Mouse (Mus musculus) forelimb bud, embryonic 11.5 days (tissue): ENCODE measurements at regions not wholly inside any gene's neighbourhood (a gene's known extent, or its start where the extent isn't known, plus 50 kb on each side); places are given as distances from the start of the nearest gene placed in this dataset.

Experiments used
- DNase-seq: peaks from one replicate; pipeline ENCODE4 v3.0.0-alpha.2; 2012; ENCODE audit warnings: low read depth, low spot score

DNA sequence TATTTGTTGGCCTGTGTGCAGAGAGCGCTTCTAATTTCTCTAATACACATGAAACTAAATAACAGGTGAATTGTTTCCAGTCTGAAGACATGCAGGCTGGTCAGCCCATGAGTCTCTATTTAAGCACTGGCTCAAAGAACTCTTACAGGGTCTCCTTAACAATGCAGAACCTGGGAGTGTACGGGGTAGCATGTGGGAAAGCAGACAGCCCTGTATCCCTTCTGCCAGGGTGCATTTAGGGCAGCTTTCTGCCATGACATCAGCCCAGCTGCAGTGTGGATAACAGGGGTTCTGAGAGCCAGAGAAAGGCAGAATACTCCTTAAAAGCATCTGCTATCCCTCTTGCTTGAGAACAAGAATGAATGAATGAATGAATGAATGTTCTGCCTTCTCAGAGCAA lies 164.7 kb downstream of the Grb14 start:
- no peak for DNase-seq

DNA sequence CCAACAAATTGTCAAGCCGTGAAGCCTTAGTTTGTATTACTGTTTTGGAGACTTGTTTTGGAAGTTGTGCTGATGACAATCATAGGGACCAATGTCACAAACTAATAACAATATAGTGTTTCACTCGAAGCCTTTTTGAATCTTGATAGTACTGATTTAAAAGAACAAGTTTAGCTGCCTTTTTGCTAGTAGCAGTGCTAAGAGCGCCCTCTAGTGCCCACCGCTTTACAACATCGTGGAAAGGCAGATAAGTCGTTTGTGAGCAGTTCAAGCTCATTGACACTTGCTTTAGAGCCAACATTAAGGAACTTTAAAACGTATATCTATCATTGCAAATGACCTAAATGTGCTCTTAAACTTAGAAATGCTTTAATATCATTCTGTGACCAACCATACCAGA lies 170.9 kb downstream of the Grb14 start:
- peak; percentile 74 for DNase-seq

DNA sequence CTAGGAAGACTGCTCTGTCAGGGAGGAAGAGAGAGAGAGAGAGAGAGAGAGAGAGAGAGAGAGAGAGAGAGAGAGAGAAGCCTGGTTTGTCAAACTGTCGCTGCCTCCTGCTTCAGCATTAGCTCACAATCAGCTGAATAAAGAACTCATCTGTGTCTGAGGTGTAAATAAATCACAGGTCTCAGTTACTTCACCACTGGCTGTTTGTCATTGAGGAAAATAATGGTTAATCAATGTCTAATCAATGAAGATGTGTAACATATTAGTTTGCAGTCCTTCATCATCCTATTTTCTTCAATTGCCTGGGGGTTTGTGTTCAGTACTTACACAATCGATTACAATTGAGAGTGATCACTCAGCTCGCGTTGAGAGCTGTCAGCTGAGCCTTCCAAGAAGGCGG lies 171.9 kb downstream of the Grb14 start:
- no peak for DNase-seq

DNA sequence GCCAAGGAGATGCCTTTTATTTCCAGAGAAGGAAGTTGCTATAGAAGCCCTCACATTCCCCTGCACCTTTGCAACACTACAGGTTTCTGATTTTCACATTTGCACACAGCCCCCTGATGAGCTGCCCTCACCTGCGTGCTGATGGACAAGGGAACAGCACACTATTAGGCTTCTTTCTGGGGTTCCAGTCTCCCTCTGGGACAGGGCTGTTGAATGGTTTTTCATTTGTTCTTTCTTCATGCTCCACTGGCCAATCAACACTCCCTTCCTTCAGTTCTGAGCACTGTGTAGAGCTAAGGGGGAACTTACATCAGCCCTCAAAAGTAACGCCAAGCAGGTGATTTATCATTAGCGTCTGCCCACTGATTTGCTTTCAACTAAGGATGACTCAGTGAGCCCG lies 173.7 kb downstream of the Grb14 start:
- DNase-seq: no peak

- DNase-seq: no peak
Observed at GRCm38 (mm10) chr2:64850656-64851055, 174.1 kb downstream of the Grb14 start.

- no peak for DNase-seq
Observed at GRCm38 (mm10) chr2:64824494-64824893, 200.3 kb downstream of the Grb14 start.

DNA sequence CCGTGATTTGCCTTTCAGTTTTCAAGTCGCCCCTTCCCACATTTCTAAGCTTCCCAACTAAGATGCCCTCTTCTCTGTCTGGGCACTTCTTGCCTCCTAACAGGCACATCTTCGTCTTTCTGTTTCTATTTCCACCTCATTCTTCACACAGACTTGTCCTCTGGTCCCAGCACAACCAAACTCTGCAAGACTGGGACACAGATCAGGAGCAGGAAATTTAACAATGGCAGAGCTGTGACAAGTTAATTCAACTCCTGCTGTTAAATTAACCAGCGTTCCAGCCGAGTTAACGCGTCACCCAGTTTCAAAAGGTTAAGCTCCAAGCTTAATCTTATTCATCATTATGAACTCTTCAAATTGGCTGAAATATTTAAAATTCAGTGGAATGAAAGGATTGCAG lies 200.9 kb downstream of the Grb14 start:
- no peak for DNase-seq

GRCm38 (mm10) chr2:64823074-64823473 lies 201.7 kb downstream of the Grb14 start:
- no peak for DNase-seq

DNA sequence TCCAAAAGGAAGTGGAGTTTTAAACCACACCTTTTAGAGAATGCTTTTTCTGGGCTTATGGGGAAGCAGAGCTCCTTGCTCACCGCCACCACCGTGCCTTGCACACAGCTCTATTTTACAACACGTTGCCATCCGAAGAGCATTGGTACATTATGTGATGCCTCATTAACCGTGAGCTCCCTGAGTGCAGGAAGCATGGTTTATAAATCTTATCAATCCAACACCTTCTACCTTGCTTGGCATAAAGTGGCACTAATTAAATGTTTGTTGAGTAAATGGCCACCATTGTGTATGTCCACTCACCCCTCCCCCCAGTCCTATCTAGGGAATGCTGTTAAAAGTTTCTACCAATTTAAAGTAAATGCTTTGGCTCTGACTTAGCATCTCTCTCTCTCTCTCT lies 206.6 kb downstream of the Grb14 start:
- no peak for DNase-seq
